Comparison of ENCODE assay signal across 8 mouse cellular contexts in the genomic region with DNA sequence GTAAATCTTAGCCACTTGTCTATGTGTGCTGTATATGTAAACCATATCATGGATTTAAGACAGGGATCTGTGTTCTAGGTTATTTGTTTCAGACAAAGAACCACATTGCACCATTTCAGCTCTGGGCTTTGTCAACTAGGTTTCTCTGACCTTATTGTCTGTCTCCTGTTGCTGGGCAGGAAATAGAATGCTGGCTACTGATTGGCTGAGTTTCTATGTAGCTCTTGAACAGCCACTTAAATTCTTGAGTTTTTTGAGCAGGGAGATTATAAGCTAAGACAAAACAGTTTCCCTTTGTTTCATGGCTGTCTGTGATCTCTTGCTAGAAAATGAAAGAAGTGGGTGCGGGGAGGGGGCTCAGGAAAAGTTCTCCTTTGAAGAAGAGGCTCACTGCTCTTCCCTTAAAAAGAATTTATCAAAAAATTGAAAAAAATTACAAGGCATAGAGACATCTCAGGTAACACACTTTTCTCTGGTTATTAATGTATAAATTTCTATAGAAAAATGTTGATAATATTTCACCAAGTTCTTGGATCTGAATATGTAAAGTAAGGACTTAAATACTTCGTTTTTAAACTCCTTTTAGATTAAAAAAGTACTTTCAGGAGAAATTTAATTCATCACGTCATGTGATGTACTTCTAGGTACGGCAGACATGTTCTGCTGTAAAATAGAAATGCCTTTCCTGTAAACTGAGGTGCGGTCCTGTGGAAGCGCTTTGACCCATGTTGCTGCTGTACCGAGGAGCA. TPM values are rescaled to one million over a fixed set of nuclear protein-coding genes. Genes with fewer than 3 reads are reported as not detected.
DNase-seq lines count a peak whose midpoint lies in the region; ATAC-seq and TF ChIP-seq lines count a peak whose summit lies in the region.

No protein-coding gene starts in this region.

- no peaks in the 10 kb centered on the region for H3K9me3 ChIP-seq in forebrain, embryonic 14.5 days (replicated peaks; ENCODE audit: control insufficient read depth, low read length)
- H3K9me3 ChIP-seq in kidney, postnatal 0 days (replicated peaks; ENCODE audit: low read length): no peaks in the 10 kb centered on the region

- 0 out of 2 replicates have a peak overlapping the region, but pooled peaks have one; percentile 4 for H3K4me2 ChIP-seq in forebrain, embryonic 14.5 days (ENCODE audit: low read length)
- no peak overlapping the region for H3K4me2 ChIP-seq in kidney, postnatal 0 days (ENCODE audit: low read length)

- DNase-seq in kidney, adult 9 months: peak; percentile 35
- no peak for DNase-seq in kidney, adult 18-20 months
- peak; percentile 87 for DNase-seq in R1 (ENCODE audit: low read depth, low spot score)
- peak; percentile 83 for DNase-seq in forebrain, embryonic 14.5 days (ENCODE audit: low spot score)
- peak; percentile 61 for DNase-seq in kidney, postnatal 0 days (ENCODE audit: low spot score)
- peak; percentile 69 for DNase-seq in mesoderm, embryonic 11.5 days (ENCODE audit: low read depth, low spot score)
- peak; percentile 74 for DNase-seq in thymus, postnatal 25 days
- no peak for DNase-seq in layer of hippocampus, postnatal 25 days (ENCODE audit: extremely low spot score in 1 of 2, low spot score in 1 of 2)

- H3K27me3 ChIP-seq in forebrain, embryonic 14.5 days (replicated peaks; ENCODE audit: control insufficient read depth, insufficient read depth, low read length): no peaks in the 10 kb centered on the region
- no peaks in the 10 kb centered on the region for H3K27me3 ChIP-seq in kidney, postnatal 0 days (ENCODE audit: insufficient read depth, low read length)

- H3K4me1 ChIP-seq in forebrain, embryonic 14.5 days (ENCODE audit: control insufficient read depth, insufficient read depth, low read length): peaks cover 9% of the 10 kb centered on the region
- H3K4me1 ChIP-seq in kidney, postnatal 0 days (replicated peaks; ENCODE audit: insufficient read depth, low read length): no peaks in the 10 kb centered on the region

- H3K4me3 ChIP-seq in forebrain, embryonic 14.5 days (ENCODE audit: low read depth, low read length): no peak overlapping the region
- H3K4me3 ChIP-seq in kidney, postnatal 0 days (replicated peaks; ENCODE audit: low read depth, low read length): no peak overlapping the region

- 0 out of 2 replicates have a peak, but pooled peaks have one; percentile 25 for ATAC-seq in forebrain, embryonic 14.5 days
- ATAC-seq in kidney, postnatal 0 days (replicated peaks; ENCODE audit: low FRiP score, low read depth): no peak

- peak overlapping the region; percentile 77 for H3K27ac ChIP-seq in forebrain, embryonic 14.5 days (ENCODE audit: low read depth, low read length)
- H3K27ac ChIP-seq in kidney, postnatal 0 days: no peak overlapping the region

- TF ChIP-seq CTCF in kidney, postnatal 0 days (IDR thresholded peaks at IDR 0.05; ENCODE audit: low read depth): no peak

- 62% methylated on average over 7 of the region's 7 CpGs for WGBS in forebrain, embryonic 14.5 days
- WGBS in kidney, postnatal 0 days: 90% methylated on average over 7 of the region's 7 CpGs

- peaks cover 4% of the 10 kb centered on the region; the same call in 1 of the 2 replicates for H3K36me3 ChIP-seq in forebrain, embryonic 14.5 days (ENCODE audit: control insufficient read depth, insufficient read depth, low read length)
- peaks cover 4% of the 10 kb centered on the region for H3K36me3 ChIP-seq in kidney, postnatal 0 days (ENCODE audit: insufficient read depth, low read length)

- H3K9ac ChIP-seq in forebrain, embryonic 14.5 days (ENCODE audit: low read length): no peak overlapping the region
- H3K9ac ChIP-seq in kidney, postnatal 0 days (ENCODE audit: low read depth, low read length): no peak overlapping the region

RNA-seq across cellular contexts. Expression of a gene that starts 49.0 kb away (rescaled TPM):
- polyA plus RNA-seq in forebrain, embryonic 14.5 days (2014; fragmentation: Nextera tagmentation; extraction: Ambion mirVana): 27.1 and 42.0 TPM in 2 replicates
- polyA plus RNA-seq in kidney, postnatal 0 days (2015; fragmentation: Nextera tagmentation; extraction: Ambion mirVana): 17.9 and 20.2 TPM in 2 replicates
- total RNA-seq in layer of hippocampus, postnatal 25 days (2021): 100 to 1,000 TPM; 105 to 131 TPM

Comparison
In these comparisons a context has a peak if more than half of its experiments do, and no peak if none do; other contexts are left out.
1. DNase-seq: peak in kidney, adult 9 months (single experiment), R1 (single experiment), forebrain, embryonic 14.5 days (single experiment), kidney, postnatal 0 days (single experiment), mesoderm, embryonic 11.5 days (single experiment) and thymus, postnatal 25 days (single experiment); none in kidney, adult 18-20 months (single experiment) and layer of hippocampus, postnatal 25 days (0 of 2).